Mouse (Mus musculus) heart, embryonic 15.5 days (tissue): ENCODE measurements around the gene Camta1. TPM values are rescaled to one million over a fixed set of nuclear protein-coding genes. Genes with fewer than 3 reads are reported as not detected.
A peak's percentile ranks its signal among the peaks of the same experiment; 100 is the strongest.

Experiments used
- ATAC-seq: fragments of 200-750 bp; cut with Nextera tagmentation; replicated peaks from 2 replicates; pipeline ENCODE4 v1.8.0; 2017; ENCODE audit warnings: low read depth, moderate TSS enrichment; ENCODE audit not compliant: insufficient number of reproducible peaks, insufficient read depth, low FRiP score
- H3K27ac ChIP-seq: fragments of 300-500 bp; sonication (generic); 2 replicates; pipeline ENCODE4 v1.5.1; 2015; ENCODE audit warnings: mild to moderate bottlenecking, inconsistent platforms
- H3K27me3 ChIP-seq: fragments of 300-500 bp; sonication (generic); 2 replicates; pipeline ENCODE4 v1.6.1; 2015; ENCODE audit warnings: inconsistent platforms
- H3K36me3 ChIP-seq: fragments of 300-500 bp; sonication (generic); 2 replicates; pipeline ENCODE4 v1.6.1; 2015; ENCODE audit warnings: mild to moderate bottlenecking, inconsistent platforms
- H3K4me1 ChIP-seq: fragments of 300-500 bp; sonication (generic); replicated peaks from 2 replicates; pipeline ENCODE4 v1.6.1; 2015; ENCODE audit warnings: inconsistent platforms
- H3K4me2 ChIP-seq: fragments of 300-500 bp; sonication (generic); 2 replicates; pipeline ENCODE4 v1.6.1; 2015; ENCODE audit warnings: inconsistent platforms, mild to moderate bottlenecking, moderate library complexity
- H3K4me3 ChIP-seq: fragments of 300-500 bp; sonication (generic); 2 replicates; pipeline ENCODE4 v1.5.1; 2015; ENCODE audit warnings: mild to moderate bottlenecking, inconsistent platforms
- H3K9ac ChIP-seq: fragments of 300-500 bp; sonication (generic); 2 replicates; pipeline ENCODE4 v1.6.1; 2015; ENCODE audit warnings: mild to moderate bottlenecking, inconsistent platforms
- H3K9me3 ChIP-seq: fragments of 300-500 bp; sonication (generic); replicated peaks from 2 replicates; pipeline ENCODE4 v1.6.1; 2016; ENCODE audit warnings: inconsistent platforms
- WGBS: fragments of 180-500 bp; shearing (Covaris S2); methylation state at CpG from one replicate; pipeline ENCODE4 v1.1.7; 2015; ENCODE audit warnings: mixed read lengths; 5-methylcytosine and 5-hydroxymethylcytosine counted together
- polyA plus RNA-seq: library from polyadenylated mRNA; unstranded; fragments of >200 nt; fragmentation: Nextera tagmentation; extraction: Ambion mirVana; gene quantifications from 2 replicates; pipeline ENCODE4 v1.2.1, GENCODE M21; 2015

Camta1 gene
- polyA plus RNA-seq, 1 experiment from 2014 or later, result 165 TPM

- ATAC-seq, result no peak
- no peak overlapping the region for H3K4me2 ChIP-seq
- H3K9me3 ChIP-seq, result no peaks in the 10 kb centered on the region
- no peak overlapping the region for H3K27ac ChIP-seq
- H3K4me3 ChIP-seq, result no peak overlapping the region
- 0 out of 2 replicates have a peak, but pooled peaks cover 3% of the 10 kb centered on the region for H3K27me3 ChIP-seq
- no peak overlapping the region for H3K9ac ChIP-seq
- WGBS, result 46% methylated on average over 8 of the region's 8 CpGs
- H3K4me1 ChIP-seq, result peaks cover 12% of the 10 kb centered on the region; the same call in 1 of the 2 replicates
- no peaks in the 10 kb centered on the region for H3K36me3 ChIP-seq
These were observed 452.9 kb downstream of the Camta1 start for GRCm38 (mm10) chr4:151408811-151409210.

DNA sequence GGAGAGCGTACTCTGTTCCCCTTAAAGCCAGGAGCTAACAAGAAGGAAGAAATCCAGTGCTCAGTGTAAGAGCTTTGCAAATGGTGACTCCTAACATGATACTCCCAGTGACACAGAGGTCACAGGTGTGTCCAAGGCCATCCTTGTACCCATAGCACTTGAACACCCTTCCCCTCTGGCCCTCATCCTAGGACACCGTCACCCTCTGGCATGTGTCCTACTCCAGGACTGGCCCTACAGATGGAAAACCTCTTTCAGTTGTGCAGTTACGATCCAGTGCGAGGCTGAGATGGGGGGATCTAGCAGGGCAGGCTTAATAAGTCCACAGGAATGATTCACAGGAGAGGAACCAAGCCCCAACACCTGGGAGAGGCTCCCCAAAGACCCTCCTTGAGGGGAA lies 453.4 kb downstream of the Camta1 start:
- no peaks in the 10 kb centered on the region for H3K27me3 ChIP-seq
- H3K4me3 ChIP-seq, result no peak overlapping the region
- no peak overlapping the region for H3K4me2 ChIP-seq
- 87% methylated on average over 4 of the region's 4 CpGs for WGBS
- no peak overlapping the region for H3K27ac ChIP-seq
- no peak for ATAC-seq
- no peaks in the 10 kb centered on the region for H3K36me3 ChIP-seq
- peaks cover 12% of the 10 kb centered on the region; the same call in 1 of the 2 replicates for H3K4me1 ChIP-seq
- no peaks in the 10 kb centered on the region for H3K9me3 ChIP-seq
- no peak overlapping the region for H3K9ac ChIP-seq

GRCm38 (mm10) chr4:151407129-151407528 lies 454.5 kb downstream of the Camta1 start:
- Histone ChIP-seq H3K4me3 (no peak overlapping the region), H3K27ac (no peak overlapping the region), H3K36me3 (no peaks in the 10 kb centered on the region), H3K27me3 (no peaks in the 10 kb centered on the region), H3K9me3 (no peaks in the 10 kb centered on the region), H3K4me1 (peaks cover 10% of the 10 kb centered on the region; the same call in 1 of the 2 replicates), H3K4me2 (no peak overlapping the region), H3K9ac (no peak overlapping the region)
- no peak for ATAC-seq
- 94% methylated on average over 2 of the region's 2 CpGs for WGBS

- Histone ChIP-seq H3K4me3 (no peak overlapping the region), H3K27ac (no peak overlapping the region), H3K4me1 (0 out of 2 replicates have a peak, but pooled peaks cover 3% of the 10 kb centered on the region), H3K9ac (no peak overlapping the region), H3K36me3 (no peaks in the 10 kb centered on the region), H3K27me3 (no peaks in the 10 kb centered on the region; the same call in 1 of the 2 replicates), H3K9me3 (no peaks in the 10 kb centered on the region), H3K4me2 (no peak overlapping the region)
- 0 out of 2 replicates have a peak, but pooled peaks have one; percentile 24 for ATAC-seq
- 69% methylated on average over 17 of the region's 17 CpGs for WGBS
These were observed 457.0 kb downstream of the Camta1 start for GRCm38 (mm10) chr4:151404581-151405256.

GRCm38 (mm10) chr4:151401685-151402397 lies 459.8 kb downstream of the Camta1 start:
- Histone ChIP-seq H3K4me1 (0 out of 2 replicates have a peak, but pooled peaks cover 3% of the 10 kb centered on the region), H3K9ac (no peak overlapping the region), H3K36me3 (no peaks in the 10 kb centered on the region), H3K4me2 (no peak overlapping the region), H3K27me3 (no peaks in the 10 kb centered on the region; the same call in 1 of the 2 replicates), H3K4me3 (no peak overlapping the region), H3K27ac (no peak overlapping the region), H3K9me3 (no peaks in the 10 kb centered on the region)
- WGBS, result 73% methylated on average over 22 of the region's 22 CpGs
- ATAC-seq, result no peak

DNA sequence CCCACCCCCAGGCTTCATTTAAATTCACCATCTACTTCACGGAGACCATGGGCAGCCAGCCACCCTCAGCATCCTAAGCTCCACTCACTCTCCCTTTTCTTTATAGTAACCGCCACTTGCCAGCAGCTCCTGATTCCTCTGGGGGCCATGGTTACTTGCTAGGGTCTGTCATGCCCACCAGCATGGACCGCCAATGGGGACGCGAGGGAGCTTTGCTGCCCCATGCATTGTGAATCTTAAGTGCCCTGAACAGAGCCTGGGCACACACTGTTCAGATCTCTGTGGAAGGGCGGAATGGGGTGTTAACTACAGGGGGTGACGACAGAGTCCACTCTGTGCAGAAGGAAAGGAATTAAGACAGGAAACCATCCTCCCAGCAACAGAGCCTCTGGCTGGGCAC lies 465.1 kb downstream of the Camta1 start:
- Histone ChIP-seq H3K9ac (no peak overlapping the region), H3K9me3 (no peaks in the 10 kb centered on the region), H3K36me3 (no peaks in the 10 kb centered on the region), H3K27me3 (no peaks in the 10 kb centered on the region; the same call in 1 of the 2 replicates), H3K4me1 (no peaks in the 10 kb centered on the region), H3K4me2 (no peak overlapping the region), H3K27ac (no peak overlapping the region), H3K4me3 (no peak overlapping the region)
- WGBS, result 75% methylated on average over 7 of the region's 7 CpGs
- no peak for ATAC-seq

DNA sequence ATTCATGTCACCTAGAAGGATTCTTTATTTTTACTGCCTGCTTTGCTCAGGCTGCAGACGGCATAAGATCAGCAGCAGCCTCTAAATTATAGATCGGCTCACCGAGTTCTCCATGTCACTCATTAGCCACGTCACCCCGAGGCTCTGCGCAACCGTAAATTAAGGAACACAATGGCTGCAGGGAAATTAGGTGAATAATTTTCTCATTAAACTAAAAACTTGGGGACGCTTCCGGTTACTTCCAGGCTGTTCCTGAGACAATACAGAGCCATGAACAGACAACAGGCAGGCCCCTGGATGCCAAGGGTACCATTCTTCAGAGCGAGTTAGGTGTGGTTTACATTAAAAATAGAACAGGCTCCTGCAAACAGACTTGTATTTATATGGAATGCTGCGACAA lies 472.3 kb downstream of the Camta1 start:
- WGBS, result 74% methylated on average over 11 of the region's 11 CpGs
- ATAC-seq, result no peak

GRCm38 (mm10) chr4:151386701-151387451 lies 474.8 kb downstream of the Camta1 start:
- Histone ChIP-seq H3K27ac (no peak overlapping the region), H3K4me2 (peak overlapping the region; percentile 63), H3K4me3 (peak overlapping the region; percentile 47), H3K9ac (peak overlapping the region; percentile 36), H3K36me3 (no peaks in the 10 kb centered on the region), H3K9me3 (no peaks in the 10 kb centered on the region), H3K4me1 (peaks cover 5% of the 10 kb centered on the region), H3K27me3 (peaks cover 18% of the 10 kb centered on the region)
- ATAC-seq, result no peak
- under 1% methylated on average over 24 of the region's 24 CpGs for WGBS

More for the DNA sequence above, 472.3 kb downstream of the Camta1 start:
- no peak overlapping the region for H3K27ac ChIP-seq
- H3K36me3 ChIP-seq, result no peaks in the 10 kb centered on the region
- peaks cover 13% of the 10 kb centered on the region for H3K27me3 ChIP-seq
- H3K9ac ChIP-seq, result no peak overlapping the region
- H3K9me3 ChIP-seq, result no peaks in the 10 kb centered on the region
- H3K4me1 ChIP-seq, result peaks cover 5% of the 10 kb centered on the region
- H3K4me2 ChIP-seq, result no peak overlapping the region
- no peak overlapping the region for H3K4me3 ChIP-seq

- no peak for ATAC-seq
- Histone ChIP-seq H3K4me3 (peak overlapping the region; percentile 47), H3K9ac (no peak overlapping the region), H3K4me1 (peaks cover 5% of the 10 kb centered on the region), H3K9me3 (no peaks in the 10 kb centered on the region), H3K36me3 (no peaks in the 10 kb centered on the region), H3K27me3 (peaks cover 18% of the 10 kb centered on the region), H3K4me2 (peak overlapping the region; percentile 63), H3K27ac (no peak overlapping the region)
- WGBS, result 15% methylated on average over 12 of the region's 12 CpGs
These were observed 475.5 kb downstream of the Camta1 start for GRCm38 (mm10) chr4:151385985-151386700.

GRCm38 (mm10) chr4:151377731-151378130 lies 483.9 kb downstream of the Camta1 start:
- Histone ChIP-seq H3K9me3 (no peaks in the 10 kb centered on the region), H3K4me2 (no peak overlapping the region), H3K9ac (no peak overlapping the region), H3K27ac (no peak overlapping the region), H3K4me1 (no peaks in the 10 kb centered on the region), H3K27me3 (peaks cover 2% of the 10 kb centered on the region), H3K36me3 (no peaks in the 10 kb centered on the region), H3K4me3 (no peak overlapping the region)
- WGBS, result 76% methylated on average over 1 of the region's 1 CpGs
- ATAC-seq, result no peak

- no peak overlapping the region for H3K27ac ChIP-seq
- no peaks in the 10 kb centered on the region for H3K9me3 ChIP-seq
- H3K4me2 ChIP-seq, result no peak overlapping the region
- H3K27me3 ChIP-seq, result no peaks in the 10 kb centered on the region
- no peaks in the 10 kb centered on the region for H3K36me3 ChIP-seq
- no peaks in the 10 kb centered on the region for H3K4me1 ChIP-seq
- WGBS, result 79% methylated on average over 26 of the region's 26 CpGs
- ATAC-seq, result no peak
- no peak overlapping the region for H3K9ac ChIP-seq
- no peak overlapping the region for H3K4me3 ChIP-seq
These were observed 485.4 kb downstream of the Camta1 start for GRCm38 (mm10) chr4:151376234-151376633.
